Mouse (Mus musculus) layer of hippocampus, postnatal 36 days (tissue): Measurements from ENCODE around the gene Epb41l5. TPM values are rescaled to one million over a fixed set of nuclear protein-coding genes. Genes with fewer than 3 reads are reported as not detected.
A peak's percentile ranks its signal among the peaks of the same experiment; 100 is the strongest.

Experiments used
- DNase-seq, 2 experiments: peaks; one replicate each; pipeline ENCODE4 v3.0.0; 2022
- total RNA-seq, 2 experiments: library from RNA; stranded (reverse); gene quantifications; 2 replicates each; pipeline ENCODE4 v1.2.3; 2021

The Epb41l5 gene
- total RNA-seq, 2 experiments from 2014 or later: 6.4 to 6.8 TPM

DNA sequence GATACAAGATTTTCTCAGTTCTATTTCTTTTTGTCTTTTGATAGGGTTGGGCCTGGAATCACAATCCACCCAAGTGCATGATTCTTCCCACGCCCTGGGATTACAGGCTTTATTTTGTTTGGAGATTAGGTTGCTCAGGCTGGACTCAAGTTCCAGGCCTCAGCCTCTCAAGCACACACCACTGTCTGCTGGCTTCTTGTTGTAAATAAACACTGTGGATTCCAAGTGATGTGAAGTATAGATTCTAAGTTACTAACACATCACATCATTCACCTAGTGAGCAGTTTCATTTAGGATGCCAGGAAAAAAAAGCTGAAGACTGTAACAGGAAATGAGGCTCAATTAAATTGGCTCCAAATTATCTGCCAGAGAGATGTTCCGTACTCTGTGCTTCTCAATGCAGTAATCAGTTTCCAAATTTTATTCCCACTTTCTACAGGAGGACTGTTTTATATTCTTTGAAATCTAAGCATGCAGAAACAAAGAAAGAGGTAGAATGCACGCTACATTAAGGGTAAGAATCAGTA is 51.8 kb downstream of the Epb41l5 start:
- DNase-seq: no peak

DNA sequence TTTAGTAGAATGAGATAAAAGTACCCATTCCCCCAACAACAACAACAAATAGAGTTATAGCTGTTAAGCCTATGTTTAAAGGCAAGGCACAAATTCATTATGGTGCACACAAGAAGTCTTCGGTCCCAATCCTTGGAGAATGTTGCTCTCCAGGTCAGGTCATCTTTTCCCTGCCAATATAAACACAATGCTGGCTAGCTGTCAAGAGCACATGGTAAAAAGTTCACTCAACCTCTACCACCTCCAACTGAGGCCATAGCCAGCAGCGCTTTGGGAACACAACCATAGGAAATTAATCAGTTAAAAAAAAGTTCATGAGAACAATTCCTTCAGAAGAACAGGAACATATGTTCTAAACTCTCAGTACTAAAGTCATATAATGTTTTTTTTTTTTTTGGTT is 58.8 kb downstream of the Epb41l5 start:
- no peak for DNase-seq

DNA sequence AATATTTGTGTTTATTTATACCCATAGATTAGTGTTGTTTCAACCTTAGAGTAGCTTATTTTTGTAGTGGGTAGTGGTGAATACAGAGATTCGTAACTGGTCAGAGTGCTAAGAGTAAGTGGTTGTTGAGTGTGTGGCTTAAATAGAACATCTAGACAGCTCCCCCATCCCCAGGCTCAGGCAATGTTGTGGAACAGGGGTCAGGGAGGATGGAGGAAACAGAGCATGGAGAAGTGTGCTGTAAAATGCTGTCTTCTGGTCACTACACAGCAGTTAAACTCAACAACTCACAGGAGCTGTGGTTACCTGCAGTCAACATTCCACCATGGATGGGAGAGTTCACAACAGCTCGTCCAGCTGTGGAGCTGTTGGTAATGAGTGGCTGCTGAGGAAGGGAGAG is 63.8 kb downstream of the Epb41l5 start:
- no peak for DNase-seq

DNA sequence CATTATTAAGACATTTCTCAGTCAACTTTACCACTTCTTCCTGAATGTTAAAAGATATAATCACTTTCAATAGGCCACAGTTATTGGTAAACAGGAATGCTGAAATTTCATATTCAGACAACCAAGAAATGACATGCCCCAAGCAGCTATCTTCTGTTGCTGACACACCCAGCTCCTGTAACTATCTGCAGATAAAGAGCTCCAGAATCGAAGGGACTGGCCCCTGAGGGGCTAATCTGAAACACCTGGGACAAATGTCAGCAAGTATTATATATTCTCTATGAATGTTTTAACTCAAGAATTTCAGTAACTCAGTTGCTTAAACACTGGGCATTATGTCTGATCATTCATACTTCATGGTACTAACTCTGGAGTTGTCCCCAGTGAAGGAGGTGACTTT is 78.7 kb downstream of the Epb41l5 start:
- no peak for DNase-seq

DNA sequence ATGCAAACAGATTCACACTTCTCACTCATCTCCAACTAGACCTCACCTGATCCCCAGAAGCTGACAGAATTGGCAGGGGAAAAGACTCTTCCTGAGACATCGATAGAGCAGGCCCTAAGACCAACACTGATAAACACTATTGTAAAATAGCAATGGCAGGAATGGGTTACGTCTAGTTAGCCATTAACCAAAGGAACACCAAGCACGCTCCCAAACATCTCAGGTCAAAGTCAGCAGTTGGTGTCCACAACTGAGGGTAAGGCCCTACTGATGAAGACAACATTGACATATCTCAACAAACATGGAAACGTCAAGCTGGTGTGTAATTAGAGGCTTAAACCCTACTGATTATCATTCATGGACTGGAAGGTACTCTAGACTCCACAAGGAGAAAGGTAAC is 83.3 kb downstream of the Epb41l5 start:
- no peak for DNase-seq

DNA sequence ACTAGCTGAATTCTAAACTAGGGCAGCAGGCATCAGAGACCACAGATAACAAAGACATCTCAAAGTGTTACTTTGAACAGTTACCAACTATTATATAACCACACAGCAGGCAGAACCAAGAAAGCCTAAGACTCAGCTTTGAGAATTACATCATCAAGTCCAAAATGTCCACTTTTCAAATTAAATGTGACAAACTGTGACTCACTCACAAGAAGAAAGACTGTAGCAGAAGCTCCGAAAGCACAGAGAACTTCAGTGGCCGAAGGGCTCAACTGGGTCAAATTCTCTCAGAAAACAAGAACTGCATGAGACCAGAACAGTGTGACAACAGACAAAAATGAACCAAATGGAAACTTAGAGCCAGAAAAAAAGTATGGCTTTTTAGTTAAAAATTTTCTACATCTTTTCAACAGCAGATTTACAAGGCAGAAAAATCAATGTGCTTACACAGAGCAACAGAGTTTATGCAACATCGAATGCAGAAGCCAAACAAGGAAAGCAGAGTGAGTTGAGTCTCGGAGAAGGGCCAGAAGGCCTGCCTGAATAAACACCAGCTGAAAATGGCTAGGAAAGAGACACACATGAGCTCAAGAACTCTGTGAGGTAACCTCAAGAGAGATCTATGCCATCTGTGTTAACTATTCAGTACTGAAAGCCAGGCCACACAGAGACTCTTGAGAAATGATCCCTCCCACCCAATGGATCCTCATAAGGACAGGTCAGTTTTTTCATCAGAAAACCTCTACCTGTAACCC is 91.0 kb downstream of the Epb41l5 start:
- no peak for DNase-seq

DNA sequence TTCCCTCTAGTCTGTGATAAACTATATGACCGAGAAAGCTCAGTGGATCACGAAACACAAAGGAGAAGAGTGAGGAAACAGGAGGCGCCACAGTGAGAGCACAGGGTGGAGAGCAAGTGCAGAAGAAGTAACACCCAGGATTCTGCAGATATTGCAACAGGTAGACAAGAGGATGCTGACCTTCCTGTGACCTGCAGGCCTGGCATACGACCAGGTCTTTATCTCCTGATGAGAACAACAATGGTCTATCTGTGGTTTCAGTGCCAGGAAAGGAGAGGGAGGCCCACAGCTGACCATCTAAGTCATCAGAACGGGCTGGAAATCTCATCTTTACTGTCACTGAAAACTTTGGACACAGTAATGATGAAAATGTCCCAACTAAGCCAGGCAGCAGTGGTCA is 93.1 kb downstream of the Epb41l5 start:
- DNase-seq: no peak

DNA sequence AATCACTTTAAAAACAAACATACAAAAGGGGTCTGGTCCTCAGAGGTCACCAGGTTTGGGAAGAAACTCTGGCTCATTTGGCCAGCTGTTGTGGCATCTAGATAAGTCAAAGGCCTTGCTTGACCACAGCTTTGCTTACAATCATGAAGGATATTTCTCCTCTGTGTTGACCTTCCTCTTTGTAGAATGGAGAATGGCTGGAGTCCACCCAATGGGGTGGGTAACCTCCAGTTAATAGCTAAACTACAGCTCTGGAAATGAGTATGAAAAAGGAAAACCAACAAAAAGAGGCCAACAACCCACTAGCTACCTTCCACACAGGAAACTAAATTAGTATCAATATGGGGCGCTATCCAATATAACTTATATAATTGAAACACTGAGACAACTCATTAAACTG is 97.1 kb downstream of the Epb41l5 start:
- DNase-seq: no peak

DNA sequence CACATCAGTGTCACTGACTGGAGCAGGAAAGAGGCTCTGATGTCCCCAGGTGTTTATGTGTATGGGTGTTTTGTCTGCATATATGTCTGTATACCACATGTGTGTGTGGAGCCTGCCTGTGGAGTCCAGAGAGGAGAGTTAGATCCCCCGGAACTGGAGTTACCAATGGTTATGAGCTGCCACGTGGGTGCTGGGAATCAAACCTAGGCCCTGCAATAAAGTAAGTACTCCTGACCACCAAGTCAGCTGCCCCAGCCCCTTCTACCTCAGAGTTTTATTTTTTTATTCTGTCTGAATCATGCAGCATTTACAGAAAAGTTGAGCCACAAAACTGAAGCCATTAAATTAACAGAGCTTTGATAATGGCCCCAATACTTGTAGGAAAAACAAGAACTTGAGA is 98.7 kb downstream of the Epb41l5 start:
- DNase-seq: no peak

DNA sequence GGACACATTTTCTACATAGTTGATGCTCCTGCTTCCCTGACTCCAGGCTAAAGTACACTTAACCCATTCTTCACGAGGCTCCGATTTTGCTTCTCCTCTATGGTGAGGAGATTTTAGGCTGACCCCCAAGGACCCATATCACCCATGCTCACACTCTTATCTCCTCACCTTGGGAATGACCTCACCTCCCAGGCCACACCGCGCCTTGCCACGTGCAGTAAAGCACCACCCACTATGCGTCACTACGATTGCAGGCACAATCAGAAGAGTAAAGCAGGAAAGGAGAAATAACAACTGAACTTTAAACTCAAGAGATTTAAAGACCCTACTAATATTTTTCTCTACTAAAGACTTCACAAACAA is 99.5 kb downstream of the Epb41l5 start:
- DNase-seq: no peak

DNA sequence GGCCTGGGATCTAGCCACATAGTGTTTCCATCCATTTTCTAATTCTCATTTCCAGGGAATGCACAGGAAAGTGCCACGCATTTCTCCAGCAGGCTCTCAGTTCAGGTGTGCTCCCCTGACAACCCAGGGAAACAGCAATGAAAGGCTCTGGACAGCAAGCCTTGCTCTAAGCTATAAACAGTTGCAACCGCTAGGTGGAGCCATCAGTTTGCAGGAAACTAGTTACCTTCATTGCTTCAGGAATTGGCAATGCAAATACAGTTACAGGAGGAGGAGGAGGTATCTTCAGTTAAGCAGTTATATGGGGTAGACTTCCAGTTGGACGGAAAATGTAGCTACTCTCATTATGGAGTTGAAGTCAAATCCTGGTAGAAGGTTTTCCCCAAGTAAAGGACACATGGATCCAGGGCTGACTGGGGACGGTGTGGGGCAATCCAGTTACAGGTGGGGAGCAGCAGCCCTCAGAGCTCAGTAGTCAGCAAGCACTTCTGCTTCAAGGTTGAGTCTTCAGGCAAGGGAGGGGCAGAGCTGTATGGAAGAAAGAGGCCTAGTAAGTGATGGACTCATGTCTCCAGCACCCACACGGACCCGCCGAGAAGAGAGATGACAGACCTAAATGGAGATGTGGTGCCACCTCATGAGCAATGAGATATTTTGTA is 100.0 kb downstream of the Epb41l5 start:
- DNase-seq: peak; percentile 60 to 71

DNA sequence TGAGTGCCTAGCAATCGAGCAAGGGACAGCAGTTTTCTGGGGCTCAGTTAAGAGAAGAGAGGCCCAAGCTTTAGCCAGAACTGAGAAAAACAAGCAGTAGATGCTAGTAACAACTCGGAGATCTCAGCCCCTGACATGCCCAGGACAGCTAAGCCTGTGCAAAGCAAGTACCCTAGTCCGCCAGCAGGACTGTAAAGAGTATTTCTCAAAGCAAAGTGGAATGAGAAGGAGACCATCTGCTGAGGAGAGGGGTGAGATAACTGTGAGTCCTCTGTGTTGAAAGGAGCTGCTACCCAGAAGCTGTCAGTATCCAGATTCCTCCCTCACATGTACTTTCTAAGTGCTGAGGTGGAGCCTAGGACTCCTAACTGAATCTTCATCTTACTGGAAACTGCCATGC is 102.3 kb downstream of the Epb41l5 start:
- DNase-seq: no peak

DNA sequence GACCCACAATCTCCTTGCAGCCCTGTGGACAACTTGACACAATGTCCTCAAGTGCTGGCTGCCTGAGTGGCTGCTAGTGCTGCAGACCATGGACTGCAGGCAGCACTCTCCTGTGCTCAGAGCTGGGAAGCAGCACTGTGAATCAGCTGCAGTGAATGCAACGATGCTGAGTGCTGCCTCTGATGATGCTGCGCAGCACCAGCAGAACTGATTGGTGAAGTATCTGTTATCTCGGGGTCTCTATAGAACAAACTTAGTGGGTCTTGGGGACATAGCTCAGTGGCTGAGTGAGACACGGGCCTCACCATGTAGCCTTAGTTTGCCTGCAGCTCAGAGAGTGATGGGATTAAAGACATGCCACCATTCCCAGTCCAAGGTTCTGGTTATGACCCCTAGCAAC is 103.1 kb downstream of the Epb41l5 start:
- DNase-seq: no peak

DNA sequence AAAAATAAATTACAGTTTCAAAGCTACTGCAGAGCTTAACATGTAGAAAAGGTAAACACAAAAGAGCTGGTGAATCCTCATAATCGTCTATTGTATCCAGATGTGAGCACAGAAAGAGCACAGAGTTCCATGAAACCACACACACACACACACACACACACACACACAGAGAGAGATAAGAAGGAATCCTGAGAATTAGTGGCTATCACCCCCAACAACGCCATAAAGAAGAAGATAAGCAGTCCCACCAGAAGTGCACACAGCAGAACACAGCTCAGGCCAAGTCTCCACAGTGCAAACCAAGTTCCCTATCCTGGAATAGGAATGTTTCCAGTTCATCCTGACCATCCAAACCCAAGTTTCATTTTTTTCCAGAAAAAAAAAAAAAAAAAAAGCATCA is 103.6 kb downstream of the Epb41l5 start:
- DNase-seq: no peak

DNA sequence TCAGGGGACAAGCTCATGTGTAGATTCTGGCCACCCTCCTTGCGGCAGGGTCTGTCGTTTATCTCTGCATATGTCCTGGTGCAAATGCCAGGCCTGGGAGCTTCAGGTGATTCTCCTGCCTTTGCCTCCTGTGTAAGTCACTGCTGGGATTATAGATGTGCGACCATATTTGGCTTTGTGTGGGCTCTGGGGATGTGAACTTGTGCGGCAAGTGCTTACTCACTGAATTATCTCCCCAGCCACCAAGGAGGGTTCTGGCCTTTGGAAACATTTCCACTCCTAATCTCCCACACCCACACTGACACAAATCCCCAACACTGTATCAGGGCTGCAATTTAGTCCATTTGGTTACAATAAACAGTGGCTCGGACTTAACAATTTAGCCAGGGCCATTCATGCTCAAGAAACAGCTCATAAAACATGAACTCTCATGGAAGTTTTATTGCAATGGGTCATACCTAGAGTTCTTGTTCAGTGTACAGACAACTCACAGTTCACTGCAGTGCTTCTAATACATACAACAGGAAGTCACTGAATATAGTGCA is 104.1 kb downstream of the Epb41l5 start:
- no peak for DNase-seq

DNA sequence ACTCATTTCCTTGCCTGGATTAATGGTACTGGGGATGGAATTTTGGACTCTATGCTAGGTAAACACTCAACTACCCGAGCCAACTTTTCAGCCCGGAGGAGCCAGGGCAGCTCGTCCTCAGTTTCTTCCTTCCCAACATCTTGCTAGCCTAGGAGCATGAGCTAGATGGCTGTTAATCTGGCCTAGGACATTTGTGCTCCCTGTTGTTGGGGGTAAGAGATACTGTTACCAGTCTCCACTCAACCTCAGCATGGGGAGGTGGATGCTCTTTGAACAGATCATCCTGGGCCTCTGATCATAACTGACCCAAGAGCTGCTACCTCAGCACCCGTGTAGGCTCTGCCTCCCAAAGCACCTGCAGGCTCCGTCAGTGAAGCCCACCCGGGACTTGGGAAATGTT is 105.5 kb downstream of the Epb41l5 start:
- no peak for DNase-seq

DNA sequence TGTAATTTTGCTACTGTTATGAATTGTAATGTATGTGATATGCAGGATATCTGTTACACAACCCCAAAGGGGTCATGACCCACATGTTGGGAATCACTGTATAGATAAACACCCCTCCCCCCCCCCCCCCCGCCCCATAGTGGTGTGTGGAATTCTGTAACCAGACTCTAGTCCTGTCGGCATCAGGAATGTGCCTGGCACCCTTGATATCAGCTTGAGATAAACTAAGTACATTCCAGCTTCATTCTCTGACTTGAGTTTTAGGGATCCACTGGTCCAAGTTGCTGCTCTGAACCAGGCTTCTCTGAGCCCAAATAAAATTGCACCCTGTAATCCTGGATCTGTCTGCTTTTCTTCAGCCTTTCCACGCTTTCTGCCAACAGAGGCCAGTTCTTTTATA is 107.2 kb downstream of the Epb41l5 start:
- no peak for DNase-seq

DNA sequence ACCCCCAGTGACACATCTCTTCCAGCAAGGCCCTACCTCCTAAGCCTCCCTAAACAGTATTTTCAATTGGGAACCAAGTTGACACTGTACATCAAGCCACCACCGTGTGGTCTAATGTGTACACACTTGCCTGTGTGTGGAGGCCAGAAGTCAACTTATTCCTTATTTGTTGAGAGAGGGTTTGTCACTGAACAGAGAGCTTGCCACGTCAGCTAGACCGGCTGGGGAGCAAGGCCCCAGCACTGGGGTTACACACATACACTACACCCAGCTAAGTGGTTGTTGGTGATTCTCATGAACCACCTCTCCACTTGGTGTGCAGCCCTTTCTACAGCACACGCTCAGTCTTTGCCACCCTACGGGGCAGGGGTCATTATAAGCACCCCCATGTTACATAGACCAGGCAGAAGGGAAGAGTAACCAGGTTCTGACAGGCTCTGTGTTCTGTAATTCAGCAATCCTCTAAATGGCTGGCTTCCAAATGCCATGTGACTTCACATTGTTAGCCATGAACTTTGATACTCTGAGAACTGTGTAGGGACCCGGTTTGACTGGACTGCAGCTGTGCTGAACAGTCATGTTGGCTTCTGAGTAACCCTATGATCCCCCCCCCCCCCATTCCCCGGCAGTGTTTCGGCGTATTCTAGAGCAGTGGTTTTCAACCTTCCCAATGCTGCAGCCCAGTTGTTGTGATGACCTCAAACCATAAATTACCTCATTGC is 107.8 kb downstream of the Epb41l5 start:
- no peak for DNase-seq

DNA sequence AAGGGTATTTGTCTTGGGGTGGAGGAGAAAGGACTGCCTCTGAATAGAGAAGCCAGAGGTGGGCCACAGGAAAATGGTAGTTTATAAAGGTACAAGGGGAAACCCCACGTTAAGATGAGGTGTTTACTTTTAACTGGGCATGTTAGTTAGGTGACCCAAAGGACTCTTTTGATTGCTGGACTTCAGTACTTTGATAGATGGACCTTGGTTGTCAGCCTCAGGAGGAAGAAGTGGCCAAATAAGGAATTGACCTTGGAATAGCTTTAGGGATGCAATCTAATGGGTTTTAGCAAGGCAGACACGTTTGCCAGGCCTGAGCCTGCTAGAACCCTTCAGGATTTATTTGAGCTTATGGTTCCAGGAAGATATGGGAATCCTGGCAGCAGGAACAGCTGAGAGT is 109.5 kb downstream of the Epb41l5 start:
- no peak for DNase-seq

DNA sequence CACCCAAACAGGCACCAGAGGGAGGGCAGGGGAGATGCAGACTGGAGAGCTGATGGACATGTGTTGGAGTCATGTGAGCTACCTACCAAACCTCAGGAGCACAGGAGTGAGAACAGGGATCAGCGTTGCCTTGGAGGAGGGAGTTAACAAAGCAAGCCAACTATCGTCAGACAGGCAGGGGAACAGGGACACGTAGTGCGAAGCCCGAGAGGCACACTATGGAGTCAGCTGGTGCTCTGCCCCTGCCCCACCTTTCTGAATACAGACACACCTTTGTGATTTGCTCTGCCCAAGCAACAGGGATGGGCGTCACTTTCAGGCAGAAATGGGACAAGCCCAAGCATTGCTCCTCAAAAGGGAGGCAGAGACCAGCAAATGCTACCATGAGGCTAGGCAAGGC is 111.1 kb downstream of the Epb41l5 start:
- DNase-seq: no peak

DNA sequence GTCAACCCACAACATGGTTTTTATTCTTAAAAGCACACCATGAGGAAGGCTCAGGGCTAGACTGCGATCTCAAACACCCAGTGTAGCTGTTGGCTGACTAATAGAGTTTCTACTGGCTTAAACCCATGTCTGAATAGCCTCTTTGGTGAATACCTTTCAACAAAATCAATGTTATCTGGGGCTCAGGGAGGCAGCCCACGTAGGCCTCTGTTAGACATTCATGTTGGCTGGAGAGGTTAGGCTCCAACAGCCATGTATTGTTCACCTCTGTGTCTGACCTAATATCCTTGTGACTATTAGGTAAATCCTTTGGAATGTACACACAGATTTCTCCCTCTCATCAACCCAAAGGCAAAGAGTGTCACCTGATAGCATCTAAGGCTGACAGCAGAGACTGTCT is 112.7 kb downstream of the Epb41l5 start:
- no peak for DNase-seq

DNA sequence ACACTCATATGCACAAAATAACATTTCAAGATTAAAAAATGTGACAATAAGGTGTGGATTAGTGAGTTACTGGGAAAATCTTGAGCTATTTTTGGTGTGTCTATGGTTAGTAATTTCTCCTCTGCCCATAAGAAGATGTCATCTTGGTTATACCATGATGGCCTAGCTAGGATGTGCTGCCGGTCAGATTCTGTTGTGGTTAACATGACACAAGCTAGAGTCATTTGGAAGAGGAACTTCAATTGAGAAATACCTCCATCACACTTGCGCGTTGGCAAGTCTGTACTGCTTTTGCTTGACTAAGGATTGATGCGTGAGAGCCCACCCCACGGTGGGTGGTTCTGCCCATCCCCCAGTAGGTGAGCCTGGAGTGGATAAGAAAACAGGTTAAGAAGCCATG is 114.5 kb downstream of the Epb41l5 start:
- DNase-seq: no peak

DNA sequence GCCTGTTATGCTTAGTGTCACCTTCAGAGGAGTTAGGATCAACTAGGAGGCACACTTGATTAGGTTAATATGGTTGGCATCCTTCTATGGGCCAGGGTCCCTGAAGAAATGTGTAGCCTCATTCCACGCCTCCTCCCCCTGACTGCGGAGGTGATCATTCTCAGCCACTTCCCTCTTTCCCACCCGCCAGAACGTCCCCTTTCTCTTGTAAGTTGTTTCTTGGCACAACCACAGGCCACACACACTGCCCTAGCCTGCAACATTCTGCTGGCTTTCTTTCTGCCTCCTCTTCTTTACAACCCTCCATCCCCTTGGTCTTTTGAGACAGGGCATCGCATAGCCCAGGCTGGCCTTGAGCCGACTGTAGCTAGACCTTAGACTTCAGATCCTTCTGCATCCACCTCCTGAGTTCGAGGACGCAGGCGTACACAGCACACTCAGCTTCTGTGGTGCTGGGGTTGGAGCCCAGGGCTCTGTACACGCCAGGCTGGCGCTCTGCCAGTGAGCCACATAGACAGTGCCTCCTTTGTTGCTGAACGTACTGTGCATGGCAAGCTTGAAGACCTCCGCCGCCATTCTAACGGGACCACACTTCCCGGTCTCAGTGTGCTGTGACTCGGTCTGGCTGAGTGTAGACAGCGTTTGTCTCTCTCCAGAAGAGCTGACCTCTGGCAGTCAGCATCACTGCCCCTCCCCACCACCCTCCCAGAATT is 115.6 kb downstream of the Epb41l5 start:
- DNase-seq: no peak
